Mouse (Mus musculus) ES-E14 (cell line): ENCODE data around the gene Ikzf5.

ENCODE experiments used
- CHD2 ChIP-seq: IDR thresholded peaks from 2 replicates; pipeline ENCODE4 v1.6.1; 2014; ENCODE audit warnings: mild to moderate bottlenecking, low read depth, low read length, inconsistent platforms
- HCFC1 ChIP-seq: IDR thresholded peaks from 2 replicates; pipeline ENCODE4 v1.6.1; 2012; ENCODE audit warnings: low read length, inconsistent platforms, borderline replicate concordance; ENCODE audit not compliant: insufficient read depth
- MAFK ChIP-seq: IDR thresholded peaks from 2 replicates; pipeline ENCODE4 v1.6.1; 2014; ENCODE audit warnings: mild to moderate bottlenecking, low read depth, low read length, inconsistent platforms; ENCODE audit not compliant: insufficient read depth
- ZC3H11A ChIP-seq: IDR thresholded peaks from 2 replicates; pipeline ENCODE4 v1.6.1; 2012; ENCODE audit warnings: low read depth, mild to moderate bottlenecking, inconsistent platforms, low read length, borderline replicate concordance
- ZNF384 ChIP-seq: IDR thresholded peaks from 2 replicates; pipeline ENCODE4 v1.6.1; 2012; ENCODE audit warnings: low read depth, low read length, inconsistent platforms

DNA sequence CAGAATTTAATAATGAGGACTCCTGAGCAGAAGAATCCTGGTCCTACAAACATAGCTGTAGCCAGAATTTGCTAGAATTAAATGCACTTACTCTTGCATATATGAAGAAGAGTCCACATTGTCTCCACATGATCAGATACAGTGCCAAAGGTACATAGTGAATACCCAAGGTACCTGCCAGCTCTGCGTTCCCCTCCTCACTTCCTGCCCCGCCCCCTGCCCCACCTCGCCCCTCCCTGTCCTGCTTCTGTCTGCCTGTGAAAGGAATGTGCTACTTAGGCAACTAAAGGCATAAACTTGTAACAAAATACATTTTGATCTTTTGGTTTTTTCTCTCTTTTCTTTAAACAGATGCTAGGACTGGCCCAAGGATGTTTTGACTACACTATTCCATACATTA lies 26.7 kb upstream of the Ikzf5 start:
- TF ChIP-seq CHD2 (no peak), ZC3H11A (no peak), ZNF384 (no peak), MAFK (no peak), HCFC1 (no peak)
